Mouse (Mus musculus): Measurements from ENCODE around the gene Alcam. TPM values are rescaled to one million over a fixed set of nuclear protein-coding genes. Genes with fewer than 3 reads are reported as not detected.

Alcam gene
- polyA plus RNA-seq, 1 experiment from 2014 or later, result 8.3 TPM

DNA sequence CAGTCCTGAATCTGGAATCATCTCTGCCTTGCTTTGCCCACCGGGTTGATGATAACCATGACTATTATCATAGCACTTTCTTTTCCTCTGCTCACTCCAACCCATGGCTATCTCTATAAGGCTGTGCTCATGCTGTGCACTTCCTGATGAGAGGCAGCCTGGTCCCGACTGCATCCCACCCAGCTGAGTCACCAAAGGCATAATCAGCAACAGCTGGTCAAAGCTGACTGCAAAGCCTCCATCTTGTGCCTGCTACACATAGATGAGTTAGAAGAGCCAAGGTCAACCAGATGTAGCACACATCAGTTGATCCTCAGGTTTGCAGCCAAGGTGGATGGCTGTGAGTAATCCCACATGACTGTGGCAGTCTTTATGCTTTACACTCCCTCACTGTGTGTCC, 48.6 kb downstream of the Alcam start:
- WGBS (ENCODE audit: insufficient replicate concordance), result 24% methylated on average over 2 of the region's 2 CpGs
- H3K27ac ChIP-seq, result no peak overlapping the region
- no peaks in the 10 kb centered on the region for H3K4me1 ChIP-seq
- H3K9ac ChIP-seq, result no peak overlapping the region
- ATAC-seq, result no peak
- H3K27me3 ChIP-seq (replicated peaks), result no peaks in the 10 kb centered on the region
- no peaks in the 10 kb centered on the region for H3K9me3 ChIP-seq (replicated peaks)
- no peak overlapping the region for H3K4me3 ChIP-seq
- no peaks in the 10 kb centered on the region for H3K36me3 ChIP-seq
- H3K4me2 ChIP-seq, result no peak overlapping the region

DNA sequence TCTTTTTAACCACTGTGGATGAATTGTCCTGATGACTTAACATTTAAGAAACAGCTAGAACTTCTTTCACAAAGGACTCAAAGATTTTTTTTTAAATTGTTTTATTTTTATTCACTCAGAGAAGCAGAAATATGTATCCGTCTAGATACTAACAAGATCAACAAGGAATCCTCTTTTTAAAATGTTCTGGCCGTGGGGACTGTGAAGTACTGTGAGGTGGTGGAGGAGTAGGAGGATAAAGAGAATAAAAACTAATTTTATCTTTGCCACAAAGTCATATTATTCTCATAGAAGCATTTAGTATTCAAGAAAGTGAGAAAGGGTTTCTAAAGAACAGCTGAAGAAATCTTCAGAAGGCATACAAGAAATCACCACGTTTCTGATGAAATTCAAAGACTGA, 54.8 kb downstream of the Alcam start:
- Histone ChIP-seq H3K9me3 (replicated peaks) (no peaks in the 10 kb centered on the region), H3K4me1 (no peaks in the 10 kb centered on the region), H3K36me3 (no peaks in the 10 kb centered on the region), H3K27me3 (replicated peaks) (no peaks in the 10 kb centered on the region), H3K27ac (no peak overlapping the region), H3K9ac (no peak overlapping the region), H3K4me2 (no peak overlapping the region), H3K4me3 (no peak overlapping the region)
- 57% methylated on average over 3 of the region's 3 CpGs for WGBS (ENCODE audit: insufficient replicate concordance)
- ATAC-seq, result no peak

DNA sequence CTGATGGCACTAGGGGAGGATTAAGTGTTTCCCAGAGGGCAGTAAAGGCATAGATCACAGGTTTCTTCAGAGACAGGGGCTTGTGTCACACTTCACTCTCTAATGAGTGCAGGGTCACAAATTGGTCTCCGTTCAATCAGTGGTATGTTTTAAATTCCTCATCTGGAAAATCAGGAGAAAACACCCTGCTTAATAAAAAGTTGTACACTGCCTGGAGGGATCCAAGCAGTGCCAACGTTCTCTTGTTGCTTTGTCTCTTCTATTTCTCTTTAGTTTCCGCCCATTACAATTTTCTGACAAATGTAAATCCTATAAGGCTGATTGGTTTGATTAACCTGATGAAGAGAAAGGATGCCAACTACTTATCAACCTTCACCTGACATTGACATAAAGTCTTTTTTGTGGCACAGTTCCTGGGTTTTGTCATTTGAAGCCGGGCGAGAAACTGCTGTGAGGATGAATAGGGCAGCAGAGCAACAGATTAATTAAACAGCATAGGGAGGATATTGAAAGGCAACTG, 67.0 kb downstream of the Alcam start:
- H3K36me3 ChIP-seq, result no peaks in the 10 kb centered on the region
- no peak overlapping the region for H3K9ac ChIP-seq
- 71% methylated on average over 5 of the region's 5 CpGs for WGBS (ENCODE audit: insufficient replicate concordance)
- no peak overlapping the region for H3K27ac ChIP-seq
- no peaks in the 10 kb centered on the region for H3K4me1 ChIP-seq
- H3K4me3 ChIP-seq, result no peak overlapping the region
- no peak for ATAC-seq
- H3K27me3 ChIP-seq (replicated peaks), result no peaks in the 10 kb centered on the region
- no peaks in the 10 kb centered on the region for H3K9me3 ChIP-seq (replicated peaks)
- no peak overlapping the region for H3K4me2 ChIP-seq

DNA sequence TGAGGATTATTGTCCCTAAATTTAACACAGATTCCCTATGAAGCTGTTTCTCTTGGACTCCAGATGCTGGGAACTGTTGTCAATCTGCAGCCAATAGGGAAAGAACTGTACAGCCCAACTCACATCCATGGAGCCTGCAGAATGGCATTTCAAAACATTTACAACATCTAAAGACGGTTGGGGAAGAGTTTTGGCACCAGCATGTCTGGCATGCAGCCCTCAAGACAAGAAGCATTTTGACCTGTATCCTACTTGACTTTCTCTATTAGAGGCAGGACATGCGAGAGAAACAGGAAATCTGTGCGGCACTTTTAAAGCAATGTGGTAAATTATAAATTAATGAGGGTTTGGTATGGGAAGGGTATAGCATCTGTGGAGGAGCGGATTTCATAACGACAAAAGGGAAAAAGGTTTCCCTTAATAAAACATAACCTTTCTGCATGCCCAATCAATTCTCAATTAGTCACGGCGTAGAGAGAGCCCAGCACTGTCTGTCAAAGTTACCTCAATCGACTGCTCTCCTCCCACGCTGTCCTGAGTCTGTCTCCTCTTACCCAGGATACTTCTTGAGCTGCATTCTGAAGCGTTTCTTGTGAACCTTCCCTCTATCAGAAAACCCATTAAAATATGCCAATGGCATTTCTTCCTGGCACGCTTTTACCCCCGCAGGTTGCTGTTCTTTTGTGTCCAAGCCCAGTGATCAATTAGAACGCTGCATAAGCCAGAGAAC, 70.3 kb downstream of the Alcam start:
- H3K4me1 ChIP-seq, result no peaks in the 10 kb centered on the region
- H3K4me3 ChIP-seq, result no peak overlapping the region
- H3K27me3 ChIP-seq (replicated peaks), result no peaks in the 10 kb centered on the region
- ATAC-seq, result no peak
- H3K27ac ChIP-seq, result no peak overlapping the region
- WGBS (ENCODE audit: insufficient replicate concordance), result 73% methylated on average over 13 of the region's 13 CpGs
- H3K9ac ChIP-seq, result no peak overlapping the region
- no peaks in the 10 kb centered on the region for H3K36me3 ChIP-seq
- no peaks in the 10 kb centered on the region for H3K9me3 ChIP-seq (replicated peaks)
- H3K4me2 ChIP-seq, result no peak overlapping the region

DNA sequence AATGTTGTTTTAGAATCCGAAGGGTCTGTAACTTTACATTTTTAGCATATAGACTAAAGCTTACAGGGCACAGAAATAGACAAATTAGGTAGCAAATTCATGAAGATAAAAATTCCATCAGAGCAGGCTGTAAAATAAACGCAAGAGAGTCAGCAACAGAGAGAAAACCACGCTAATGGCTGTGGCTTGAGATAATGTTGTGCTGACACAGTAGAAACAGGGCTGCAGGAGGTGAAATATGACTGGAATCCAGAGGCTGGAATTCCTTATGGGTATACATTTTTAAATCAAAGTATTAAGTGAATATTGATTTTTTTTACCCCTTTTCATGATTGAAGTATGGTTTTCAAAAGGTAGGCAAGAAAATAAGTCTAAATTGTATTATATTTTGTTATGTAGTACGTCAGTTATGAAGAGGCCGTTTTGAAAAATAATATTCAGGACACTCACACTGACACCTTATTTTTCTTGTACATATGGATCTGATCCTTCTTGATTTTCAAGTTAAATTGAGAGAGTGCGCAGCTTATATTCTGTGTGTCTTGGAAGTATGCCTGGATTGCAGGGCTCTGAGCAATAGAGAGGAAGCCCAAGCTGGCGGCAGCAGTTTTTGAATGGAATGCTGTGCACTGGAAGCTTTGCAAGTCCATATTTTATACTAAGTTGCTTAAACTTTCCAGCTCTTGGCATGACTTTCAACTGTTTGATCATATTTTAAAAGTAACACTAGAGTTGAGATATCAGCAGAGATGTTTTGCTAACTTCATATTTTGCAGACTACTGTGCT, 74.9 kb downstream of the Alcam start:
- WGBS (ENCODE audit: insufficient replicate concordance), result 55% methylated on average over 7 of the region's 7 CpGs
- ATAC-seq, result no peak

DNA sequence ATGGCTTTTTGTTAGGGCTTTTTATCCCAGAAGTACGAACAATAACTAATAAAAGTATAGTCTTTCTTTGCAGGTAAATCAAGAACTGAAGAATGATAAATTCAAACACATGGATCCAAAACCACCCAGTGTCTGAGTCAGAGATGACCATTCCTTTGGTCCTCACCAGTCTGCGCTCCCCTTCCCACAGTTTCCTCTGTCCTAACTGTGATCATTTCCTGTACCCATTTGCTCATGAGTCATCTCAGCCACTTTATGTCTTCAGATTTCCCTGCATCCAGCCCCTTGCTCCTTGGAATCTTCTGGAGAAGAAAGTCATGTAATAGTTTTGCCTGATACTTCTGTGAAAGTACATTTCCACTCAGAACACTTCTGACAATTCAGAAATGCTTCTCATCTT, 77.0 kb downstream of the Alcam start:
- Histone ChIP-seq H3K4me3 (no peak overlapping the region), H3K4me2 (no peak overlapping the region), H3K27me3 (replicated peaks) (no peaks in the 10 kb centered on the region), H3K36me3 (no peaks in the 10 kb centered on the region), H3K9me3 (replicated peaks) (no peaks in the 10 kb centered on the region), H3K9ac (no peak overlapping the region), H3K4me1 (no peaks in the 10 kb centered on the region), H3K27ac (no peak overlapping the region)
- no peak for ATAC-seq
- WGBS (ENCODE audit: insufficient replicate concordance), result 62% methylated on average over 2 of the region's 2 CpGs

More for the DNA sequence above, 74.9 kb downstream of the Alcam start:
- H3K27me3 ChIP-seq (replicated peaks), result no peaks in the 10 kb centered on the region
- H3K9ac ChIP-seq, result no peak overlapping the region
- no peak overlapping the region for H3K27ac ChIP-seq
- H3K36me3 ChIP-seq, result no peaks in the 10 kb centered on the region
- no peaks in the 10 kb centered on the region for H3K4me1 ChIP-seq
- no peaks in the 10 kb centered on the region for H3K9me3 ChIP-seq (replicated peaks)
- no peak overlapping the region for H3K4me2 ChIP-seq
- no peak overlapping the region for H3K4me3 ChIP-seq

DNA sequence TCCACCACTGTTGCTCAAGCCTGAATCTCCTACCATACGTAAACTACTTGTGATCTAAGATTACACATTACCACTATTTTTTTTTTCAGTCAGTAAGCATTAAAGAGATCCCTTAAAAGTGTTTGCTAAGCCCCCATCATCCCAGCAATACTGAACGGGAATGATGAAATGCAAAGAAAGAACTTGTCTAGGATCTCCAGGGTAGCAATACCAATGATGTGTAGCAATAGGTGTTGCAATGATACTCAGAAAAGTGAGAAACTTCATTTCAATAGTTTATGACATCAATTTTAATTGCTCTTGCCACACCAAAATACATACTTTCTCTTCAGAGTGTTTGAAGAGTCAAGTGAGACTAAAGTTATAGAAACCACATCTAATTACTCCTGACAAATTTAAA, 81.9 kb downstream of the Alcam start:
- Histone ChIP-seq H3K4me2 (no peak overlapping the region), H3K36me3 (no peaks in the 10 kb centered on the region), H3K9me3 (replicated peaks) (no peaks in the 10 kb centered on the region), H3K4me1 (no peaks in the 10 kb centered on the region), H3K4me3 (no peak overlapping the region), H3K27me3 (replicated peaks) (no peaks in the 10 kb centered on the region), H3K9ac (no peak overlapping the region), H3K27ac (no peak overlapping the region)
- ATAC-seq, result no peak
- 58% methylated on average over 2 of the region's 2 CpGs for WGBS (ENCODE audit: insufficient replicate concordance)

DNA sequence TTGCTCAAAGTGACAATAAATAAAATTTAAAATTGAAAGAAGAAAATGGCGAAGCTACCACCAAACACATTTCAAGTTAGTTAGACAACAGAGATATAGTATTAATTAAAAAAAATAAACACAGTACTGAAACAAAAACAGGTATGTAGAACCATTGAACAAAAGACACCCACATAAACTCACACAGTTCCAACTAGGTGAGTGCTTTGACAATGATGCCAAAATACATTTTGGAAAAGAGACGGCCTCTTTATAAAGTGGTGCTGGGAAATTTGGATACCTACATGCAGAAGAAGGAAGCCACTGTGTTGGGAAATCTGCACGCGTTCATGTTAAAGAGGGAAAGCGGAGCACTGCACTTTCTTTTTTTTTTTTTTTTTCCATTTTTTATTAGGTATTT, 85.4 kb downstream of the Alcam start:
- ATAC-seq, result no peak
- Histone ChIP-seq H3K27ac (no peak overlapping the region), H3K9ac (no peak overlapping the region), H3K36me3 (no peaks in the 10 kb centered on the region), H3K4me2 (no peak overlapping the region), H3K4me3 (no peak overlapping the region), H3K4me1 (no peaks in the 10 kb centered on the region), H3K27me3 (replicated peaks) (no peaks in the 10 kb centered on the region), H3K9me3 (replicated peaks) (no peaks in the 10 kb centered on the region)
- WGBS (ENCODE audit: insufficient replicate concordance), result 76% methylated on average over 5 of the region's 5 CpGs

DNA sequence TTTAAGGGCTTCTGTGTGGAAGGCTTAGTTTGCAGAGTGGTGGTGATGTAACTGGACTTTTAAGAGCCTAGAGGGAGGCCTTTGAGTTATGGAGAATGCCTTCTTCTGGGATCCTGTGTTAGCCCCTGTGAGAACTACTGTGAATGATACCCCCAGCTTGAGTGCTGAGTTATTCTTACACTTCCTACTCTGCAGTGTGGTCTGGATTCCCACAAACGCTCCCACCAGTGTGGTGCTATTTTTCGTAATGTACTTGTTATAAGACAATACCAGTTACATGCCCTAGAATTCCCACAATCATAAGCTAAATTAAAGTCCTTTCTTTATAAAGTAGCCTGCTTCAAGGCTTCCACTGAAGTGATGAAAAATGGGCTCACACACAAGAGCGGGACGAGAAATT, 87.0 kb downstream of the Alcam start:
- ATAC-seq, result no peak
- no peaks in the 10 kb centered on the region for H3K9me3 ChIP-seq (replicated peaks)
- H3K27ac ChIP-seq, result no peak overlapping the region
- H3K4me2 ChIP-seq, result no peak overlapping the region
- H3K4me1 ChIP-seq, result no peaks in the 10 kb centered on the region
- H3K27me3 ChIP-seq (replicated peaks), result no peaks in the 10 kb centered on the region
- WGBS (ENCODE audit: insufficient replicate concordance), result 66% methylated on average over 4 of the region's 4 CpGs
- no peaks in the 10 kb centered on the region for H3K36me3 ChIP-seq
- H3K4me3 ChIP-seq, result no peak overlapping the region
- H3K9ac ChIP-seq, result no peak overlapping the region

DNA sequence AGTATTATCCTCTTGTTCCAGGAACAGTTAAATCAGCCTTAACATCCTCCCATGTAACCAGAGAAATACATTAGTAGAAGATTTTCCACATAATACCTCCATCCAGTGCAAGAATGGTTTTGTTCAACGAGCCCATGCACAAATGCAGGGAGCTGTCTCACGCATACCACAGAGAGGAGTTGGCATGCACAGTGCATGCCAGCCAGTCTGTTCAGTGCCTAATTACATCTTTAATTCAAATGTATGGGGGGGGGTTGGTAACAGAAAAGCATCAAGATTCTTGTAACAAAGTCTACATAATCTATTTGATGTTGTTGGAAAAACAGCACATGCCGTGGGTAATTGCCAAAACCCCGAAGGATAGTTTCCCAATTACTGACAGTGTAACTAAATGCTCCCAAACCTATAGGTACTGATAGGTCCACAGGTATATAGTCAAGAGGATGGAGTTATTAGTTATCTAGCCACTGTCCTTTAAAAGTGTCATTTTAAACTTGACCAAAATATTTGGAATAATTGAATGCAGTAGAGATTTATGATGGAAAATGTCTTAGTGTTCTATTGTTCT, 89.8 kb downstream of the Alcam start:
- 71% methylated on average over 4 of the region's 4 CpGs for WGBS (ENCODE audit: insufficient replicate concordance)
- Histone ChIP-seq H3K9me3 (replicated peaks) (no peaks in the 10 kb centered on the region), H3K4me3 (no peak overlapping the region), H3K27me3 (replicated peaks) (no peaks in the 10 kb centered on the region), H3K36me3 (no peaks in the 10 kb centered on the region), H3K4me1 (no peaks in the 10 kb centered on the region), H3K4me2 (no peak overlapping the region), H3K27ac (no peak overlapping the region), H3K9ac (no peak overlapping the region)
- ATAC-seq, result no peak

DNA sequence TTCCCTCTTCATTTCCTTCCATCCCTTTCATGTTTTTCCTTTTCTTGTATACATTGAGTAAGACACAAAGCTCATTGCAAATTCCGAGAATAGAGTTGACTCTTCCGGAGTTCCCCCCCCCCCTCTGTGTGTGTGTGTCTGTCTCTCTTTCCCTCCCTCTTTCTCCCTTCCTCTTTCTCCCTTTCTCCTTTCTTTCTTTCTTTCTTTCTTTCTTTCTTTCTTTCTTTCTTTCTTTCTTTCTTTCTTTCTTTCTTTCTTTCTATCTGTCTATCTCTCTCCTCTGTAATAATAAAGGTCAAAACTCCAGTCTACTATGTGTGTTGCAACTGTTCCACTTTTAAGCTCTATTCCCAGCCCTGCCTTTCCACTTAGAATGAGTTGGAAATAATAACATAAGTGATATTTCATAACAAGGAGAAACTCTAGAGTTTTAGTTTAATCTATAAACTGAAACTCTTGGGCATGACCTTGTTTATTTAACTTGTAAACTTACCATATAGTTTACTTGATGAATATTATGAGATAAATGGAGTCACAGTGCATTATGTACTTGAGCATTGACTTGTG, 110.3 kb downstream of the Alcam start:
- Histone ChIP-seq H3K9ac (no peak overlapping the region), H3K27ac (no peak overlapping the region), H3K4me2 (no peak overlapping the region), H3K4me3 (no peak overlapping the region), H3K27me3 (replicated peaks) (no peaks in the 10 kb centered on the region), H3K36me3 (no peaks in the 10 kb centered on the region), H3K9me3 (replicated peaks) (no peaks in the 10 kb centered on the region), H3K4me1 (no peaks in the 10 kb centered on the region)
- WGBS (ENCODE audit: insufficient replicate concordance), result 68% methylated on average over 2 of the region's 2 CpGs
- no peak for ATAC-seq

Measured in liver, embryonic 12.5 days (tissue).